Mouse (Mus musculus) CD4-positive, CD25-positive, alpha-beta regulatory T cell (primary cell): ENCODE measurements around the gene Zfp280c. TPM values are rescaled to one million over a fixed set of nuclear protein-coding genes. Genes with fewer than 3 reads are reported as not detected.

Experiments used
- polyA plus RNA-seq: library from polyadenylated mRNA; unstranded; fragments of 100-300 nt; shearing (Covaris generic); gene quantifications from one replicate; pipeline ENCODE4 v1.2.1, GENCODE M21; 2017

Gene Zfp280c
- polyA plus RNA-seq: 12.6 TPM

GRCm38 (mm10) chrX:48594099-48594760 lies at the start of gene Zfp280c:
Gene Zfp280c (minus strand): TSS chrX:48594504.

GRCm38 (mm10) chrX:48623379-48624053 lies 29.2 kb upstream of the Zfp280c start, which contains the start of gene Slc25a14:
Gene Slc25a14 (plus strand): TSS chrX:48623413.

GRCm38 (mm10) chrX:48518808-48519548 lies 75.3 kb downstream of the Zfp280c start, which contains the start of gene Rab33a:
Gene Rab33a (plus strand): TSS chrX:48519285.

GRCm38 (mm10) chrX:48513166-48513807 lies 81.0 kb downstream of the Zfp280c start, which contains the start of gene Aifm1:
Gene Aifm1 (minus strand): TSS chrX:48513563.

Other genes with a start within 250 kb of the Zfp280c start
- gene Elf4, start 131.4 kb downstream of the Zfp280c start, polyA plus RNA-seq: 80.5 TPM
- gene Aifm1, start 80.9 kb downstream of the Zfp280c start, polyA plus RNA-seq: 44.2 TPM
- 0.41 TPM for gene Rab33a, start 75.2 kb downstream of the Zfp280c start, polyA plus RNA-seq
- gene Slc25a14, start 28.9 kb upstream of the Zfp280c start, polyA plus RNA-seq: 9.8 TPM
- not detected for gene Gpr119, start 80.0 kb upstream of the Zfp280c start, polyA plus RNA-seq
- gene Rbmx2, start 100.5 kb upstream of the Zfp280c start, polyA plus RNA-seq: 18.0 TPM